Mouse (Mus musculus) bone marrow macrophage, adult 2 months (primary cell): ENCODE data around the gene Nme2. TPM values are rescaled to one million over a fixed set of nuclear protein-coding genes. Genes with fewer than 3 reads are reported as not detected.

Experiments
- H3K27ac ChIP-seq: 2 replicates; pipeline ENCODE4 v1.5.1; 2012; ENCODE audit warnings: low read depth, low read length; ENCODE audit not compliant: insufficient read depth
- H3K4me1 ChIP-seq: 2 replicates; pipeline ENCODE4 v1.6.1; 2012; ENCODE audit warnings: low read length; ENCODE audit not compliant: control insufficient read depth, insufficient read depth
- H3K4me3 ChIP-seq: 2 replicates; pipeline ENCODE4 v1.5.1; 2012; ENCODE audit warnings: mild to moderate bottlenecking, low read length, moderate library complexity; ENCODE audit not compliant: insufficient read depth
- CTCF ChIP-seq: IDR thresholded peaks from 2 replicates; pipeline ENCODE4 v1.5.1; 2012; ENCODE audit warnings: low read depth, mild to moderate bottlenecking, low read length, moderate library complexity
- POLR2A ChIP-seq: IDR thresholded peaks from 2 replicates; pipeline ENCODE4 v1.6.1; 2012; ENCODE audit warnings: mild to moderate bottlenecking, low read depth, low read length, borderline replicate concordance
- polyA plus RNA-seq: library from polyadenylated mRNA; stranded (reverse); fragments of >200 nt; gene quantifications from 2 replicates; pipeline ENCODE4 v1.2.4, GENCODE M21; 2012; ENCODE audit not compliant: missing spikeins, insufficient read depth, insufficient read length

Nme2 gene
- polyA plus RNA-seq, 1 experiment: 171 TPM

DNA sequence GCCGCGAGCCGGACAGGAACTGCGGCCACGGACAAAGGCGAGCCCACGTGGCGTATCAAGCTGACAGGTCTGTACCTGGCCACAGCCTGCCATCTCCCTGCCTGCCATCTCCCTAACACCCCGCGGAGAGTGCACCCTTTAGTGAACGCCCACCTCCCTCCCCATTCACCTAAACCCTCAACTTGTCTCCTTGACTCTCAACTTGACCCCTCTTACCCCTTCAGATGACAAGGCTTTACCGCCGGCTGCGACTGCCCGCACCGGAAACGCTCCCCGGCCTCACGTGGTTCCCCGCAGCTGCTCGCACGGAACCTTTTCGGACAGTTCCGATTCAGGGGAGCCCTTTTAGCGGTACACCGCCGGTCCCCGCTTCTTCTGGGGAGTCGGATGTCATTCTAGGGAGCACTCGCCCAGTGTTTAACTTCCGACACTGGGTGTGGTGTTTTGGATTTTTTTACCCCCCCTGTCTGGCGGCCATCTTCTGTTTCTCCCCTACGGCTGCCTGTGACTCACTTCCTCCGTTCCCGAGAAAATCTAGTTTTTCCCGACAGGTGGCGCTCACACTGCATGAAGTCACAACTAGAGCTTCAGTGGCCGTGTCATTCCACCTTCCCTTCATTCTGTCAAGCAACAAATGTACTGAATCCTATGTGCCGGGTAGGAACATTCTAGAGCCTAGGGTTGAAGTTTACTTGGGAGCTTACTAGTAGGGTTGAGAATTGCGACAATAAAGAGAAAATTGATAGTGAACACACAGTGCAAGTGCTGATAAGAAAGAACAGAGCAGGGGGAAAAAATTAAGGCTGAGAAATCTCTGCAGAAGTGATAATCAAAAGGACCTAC is 12.2 kb upstream of the Nme2 start, which contains the start of the genes Gm20390 and Nme1:
TSS of gene Gm20390 (minus strand) at position 289 of the 843 bp plus-strand sequence.
TSS of gene Nme1 (minus strand) at position 517 of the 843 bp plus-strand sequence.
- H3K27ac ChIP-seq: peak within 1 kb of the TSS; percentile 42
- peak within 1 kb of the TSS; percentile 80 for H3K4me3 ChIP-seq
- peak; percentile 48 for TF ChIP-seq CTCF
- TF ChIP-seq POLR2A: no peak
- peaks cover 24% of the 10 kb centered on the region for H3K4me1 ChIP-seq

DNA sequence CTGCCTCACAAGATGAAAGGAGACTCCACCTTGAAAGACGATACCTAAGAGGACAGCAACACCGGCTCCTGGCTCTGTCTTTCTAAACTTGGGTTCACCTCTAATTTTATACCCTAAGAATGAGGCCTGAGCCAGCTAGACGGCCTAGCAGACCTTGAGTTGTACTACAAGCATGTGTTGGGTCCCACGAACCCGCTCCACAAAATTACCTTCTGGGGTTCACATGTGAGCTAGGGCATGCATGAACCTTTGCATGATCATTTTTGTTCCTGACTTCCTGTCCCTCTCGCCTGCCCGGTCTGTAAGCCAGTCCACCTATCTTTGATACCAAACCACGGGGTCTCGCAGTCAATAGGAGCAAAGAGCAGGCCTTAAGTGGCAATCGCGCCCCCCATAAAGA is 11.3 kb upstream of the Nme2 start:
- H3K27ac ChIP-seq: peak overlapping the region; percentile 42
- TF ChIP-seq CTCF (no peak), POLR2A (no peak)
- peak overlapping the region; percentile 80 for H3K4me3 ChIP-seq
- H3K4me1 ChIP-seq: peaks cover 31% of the 10 kb centered on the region

DNA sequence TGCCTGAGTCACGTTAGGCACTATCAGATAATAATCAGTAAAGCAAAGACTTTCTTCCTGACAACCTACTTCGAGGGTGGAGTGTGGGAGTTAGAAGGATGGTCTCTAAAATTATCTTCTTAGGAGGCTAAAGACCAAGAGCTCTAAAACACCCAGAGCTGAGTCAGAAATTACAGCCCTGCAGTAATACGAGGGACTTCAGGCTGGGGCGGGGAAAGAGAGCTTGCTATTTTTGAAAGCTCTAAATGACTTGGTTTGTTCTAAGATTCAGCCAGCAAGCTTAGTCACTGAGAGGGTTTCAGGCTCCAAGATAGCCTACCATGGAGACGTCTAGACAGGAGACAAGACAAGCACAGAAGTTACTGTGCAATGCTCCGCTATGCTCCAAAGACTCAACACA is 9.3 kb upstream of the Nme2 start:
- H3K4me1 ChIP-seq: peaks cover 33% of the 10 kb centered on the region
- H3K4me3 ChIP-seq: no peak overlapping the region
- TF ChIP-seq CTCF (no peak), POLR2A (no peak)
- no peak overlapping the region for H3K27ac ChIP-seq

DNA sequence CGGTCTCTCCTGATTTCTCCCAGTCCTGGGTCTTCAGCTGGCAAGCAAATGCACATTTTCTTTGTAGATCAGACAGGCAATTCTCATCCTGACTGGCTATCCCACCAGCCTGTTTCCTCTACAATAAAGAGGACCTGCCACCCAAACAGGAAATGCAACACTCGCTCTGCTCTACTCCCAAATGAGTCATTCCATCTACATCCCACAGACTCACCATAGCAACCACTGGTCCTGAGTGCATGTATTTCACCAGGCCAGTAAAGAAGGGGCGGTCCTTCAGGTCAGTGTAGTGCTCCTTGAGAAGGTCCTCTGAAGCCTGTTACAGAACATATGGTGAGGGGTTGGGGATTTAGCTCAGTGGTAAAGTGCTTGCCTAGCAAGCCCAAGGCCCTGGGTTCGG is 7.0 kb upstream of the Nme2 start:
- 0 out of 2 replicates have a peak overlapping the region, but pooled peaks have one; percentile 19 for H3K27ac ChIP-seq
- no peak overlapping the region for H3K4me3 ChIP-seq
- peaks cover 29% of the 10 kb centered on the region for H3K4me1 ChIP-seq
- no peak for TF ChIP-seq CTCF

DNA sequence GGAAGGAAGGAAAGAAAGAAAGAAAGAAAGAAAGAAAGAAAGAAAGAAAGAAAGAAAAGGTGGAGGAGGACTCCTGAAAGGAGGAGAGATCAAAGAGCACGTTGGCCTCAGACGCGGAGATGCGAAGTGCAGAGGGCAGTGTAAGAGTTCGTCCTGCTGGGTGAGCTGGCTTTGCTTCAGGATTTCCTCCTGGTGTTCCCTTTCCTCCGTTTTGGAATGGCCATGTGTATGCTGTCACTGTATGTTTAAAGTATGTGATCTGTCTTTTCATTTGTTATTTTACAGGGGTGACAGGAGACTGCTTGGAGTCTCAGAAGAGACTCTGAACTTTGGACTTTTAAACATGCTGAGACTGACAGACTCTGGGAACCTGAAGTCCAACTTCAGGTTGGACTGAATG is 5.4 kb upstream of the Nme2 start:
- Histone ChIP-seq H3K27ac (no peak overlapping the region), H3K4me1 (peaks cover 34% of the 10 kb centered on the region), H3K4me3 (no peak overlapping the region)
- TF ChIP-seq CTCF (no peak), POLR2A (no peak)

DNA sequence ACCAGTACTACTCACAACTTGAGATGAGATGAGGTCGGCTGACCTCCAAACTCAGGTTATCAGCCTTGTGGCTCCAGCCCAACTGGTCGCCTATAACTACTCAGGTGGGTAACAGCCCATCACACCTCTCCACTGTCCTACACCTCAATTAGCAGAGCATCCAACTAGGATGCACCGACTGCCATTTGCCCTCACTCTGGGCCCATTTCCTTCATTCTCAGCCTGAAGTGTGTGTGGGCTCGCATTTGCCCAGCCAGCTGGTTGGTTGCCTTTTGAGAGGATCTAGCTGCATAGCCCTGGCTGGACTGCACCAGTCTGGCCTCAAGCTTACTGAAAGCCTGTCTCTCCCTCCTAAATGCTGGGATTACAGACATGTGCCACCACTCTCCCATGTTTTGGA is 1.7 kb upstream of the Nme2 start:
- TF ChIP-seq POLR2A: no peak
- H3K4me3 ChIP-seq: no peak overlapping the region
- H3K27ac ChIP-seq: no peak overlapping the region
- peaks cover 21% of the 10 kb centered on the region for H3K4me1 ChIP-seq

DNA sequence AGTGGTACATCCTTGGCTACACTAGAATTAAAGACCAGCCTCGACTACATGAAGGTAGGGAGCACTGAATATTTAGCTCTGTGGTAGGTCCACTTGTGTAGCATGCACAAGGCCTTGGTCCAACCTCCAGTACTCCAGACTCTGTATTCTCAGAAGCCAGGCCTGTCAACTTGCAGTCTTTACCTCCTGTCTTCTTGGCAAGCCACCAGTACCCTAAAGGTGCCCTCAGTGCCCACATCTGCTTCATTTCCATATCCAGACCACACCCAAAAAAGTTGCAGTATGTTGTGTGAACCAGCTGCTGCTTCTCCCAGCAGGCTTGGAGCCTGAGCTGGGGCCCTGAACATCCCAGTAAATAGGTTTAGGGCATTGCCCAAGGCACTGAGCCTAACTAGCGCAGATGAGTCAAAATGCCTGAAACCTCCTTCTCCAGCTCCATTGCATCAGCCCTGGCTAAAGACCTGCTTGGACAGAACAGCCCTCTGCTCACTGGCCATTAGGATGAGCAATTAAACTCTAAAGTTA is 1.0 kb upstream of the Nme2 start:
- Histone ChIP-seq H3K4me1 (peaks cover 16% of the 10 kb centered on the region), H3K27ac (no peak overlapping the region), H3K4me3 (no peak overlapping the region)
- TF ChIP-seq CTCF (no peak), POLR2A (no peak)

DNA sequence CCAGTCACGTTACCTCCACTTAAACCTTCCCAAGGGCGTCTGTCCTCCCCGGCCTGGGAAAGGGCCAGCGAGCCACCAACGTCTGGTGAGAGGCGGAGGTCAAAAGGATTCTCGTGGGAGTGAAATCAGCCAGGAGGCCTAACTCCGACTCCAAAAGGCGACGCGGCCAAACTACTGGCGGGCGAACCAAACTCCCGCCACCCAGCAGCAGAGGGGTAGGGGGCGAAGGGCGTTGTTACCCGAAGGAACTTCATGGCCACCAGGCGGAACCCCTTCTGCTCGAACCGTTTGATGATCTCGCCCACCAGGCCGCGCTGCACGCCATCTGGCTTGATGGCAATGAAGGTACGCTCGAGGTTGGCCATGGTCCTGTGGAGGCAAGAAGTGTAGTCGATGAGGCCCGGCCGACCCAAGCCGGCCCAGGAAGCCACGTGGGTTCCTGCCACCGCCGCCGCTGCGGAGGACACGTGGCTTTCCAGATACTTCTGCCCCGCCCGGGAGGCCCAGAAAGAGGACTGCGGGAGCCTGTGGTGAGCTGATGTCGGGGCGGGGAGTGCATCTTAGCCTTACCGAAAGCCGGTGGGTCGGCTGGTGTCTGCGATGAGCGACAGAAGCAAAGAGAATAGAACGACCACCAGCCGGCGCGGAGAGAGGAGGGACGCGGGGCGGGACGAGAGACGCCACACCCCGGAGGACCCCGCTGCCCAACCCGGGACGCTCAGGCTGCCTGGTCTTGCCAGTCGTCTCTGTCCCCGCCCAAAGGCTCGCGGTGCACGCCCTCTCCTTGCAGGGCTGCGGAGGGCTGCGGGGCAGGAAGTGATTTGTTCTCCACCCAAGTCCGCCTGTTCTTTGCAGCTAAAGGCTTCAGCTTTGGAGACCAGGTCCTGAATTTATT is 556 bp downstream of the Nme2 start:
- peak overlapping the region; percentile 84 for H3K27ac ChIP-seq
- TF ChIP-seq POLR2A: no peak
- TF ChIP-seq CTCF: no peak
- H3K4me3 ChIP-seq: peak overlapping the region; percentile 84
- H3K4me1 ChIP-seq: peaks cover 16% of the 10 kb centered on the region

DNA sequence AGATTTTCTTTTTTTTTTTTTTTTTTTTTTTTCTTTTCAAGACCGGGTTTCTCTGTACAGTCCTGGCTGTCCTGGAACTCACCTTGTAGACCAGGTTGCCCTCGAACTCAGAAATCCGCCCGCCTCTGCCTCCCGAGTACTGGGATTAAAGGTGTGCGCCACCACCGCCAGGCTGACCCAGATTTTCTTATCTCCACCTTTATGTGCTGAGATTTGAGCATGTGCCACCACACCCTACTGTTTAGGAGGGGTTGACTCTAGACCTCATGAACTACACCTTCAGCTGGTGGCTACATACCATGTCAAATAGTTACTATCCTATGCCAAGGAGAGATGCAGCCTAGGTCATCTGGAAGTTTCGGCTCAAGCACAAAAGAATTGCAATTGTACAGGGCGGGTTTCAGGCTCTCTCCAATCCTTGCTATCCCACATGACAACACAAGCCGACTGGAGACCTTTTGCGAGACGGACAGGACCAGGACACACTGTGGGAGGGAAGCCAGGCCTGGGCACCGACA is 1.3 kb downstream of the Nme2 start:
- H3K4me3 ChIP-seq: peak overlapping the region; percentile 84
- H3K27ac ChIP-seq: peak overlapping the region; percentile 75
- peaks cover 16% of the 10 kb centered on the region for H3K4me1 ChIP-seq
- TF ChIP-seq POLR2A (no peak), CTCF (no peak)

DNA sequence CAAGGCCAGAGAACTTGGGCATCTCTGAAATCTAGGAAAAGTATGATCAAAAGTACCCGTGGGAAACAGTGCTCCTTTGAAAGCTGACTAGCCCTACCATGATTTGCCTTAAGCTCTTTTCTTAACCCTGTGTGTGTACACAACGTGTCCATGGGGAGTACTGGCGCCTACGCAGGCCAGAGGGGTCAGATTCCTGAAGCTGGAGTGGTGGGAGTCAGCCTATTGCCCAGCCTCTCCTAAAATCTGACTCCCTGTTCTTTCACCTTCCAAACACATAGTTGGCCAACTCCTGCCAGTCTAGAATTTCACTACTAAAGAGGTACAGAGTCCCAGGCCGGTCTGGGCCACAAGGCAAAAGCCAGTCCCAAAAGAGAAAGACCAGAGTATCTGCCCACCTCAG is 3.7 kb downstream of the Nme2 start:
- no peak overlapping the region for H3K27ac ChIP-seq
- H3K4me3 ChIP-seq: no peak overlapping the region
- TF ChIP-seq POLR2A: no peak
- TF ChIP-seq CTCF: no peak

More for the DNA sequence above, 3.7 kb downstream of the Nme2 start:
- peaks cover 16% of the 10 kb centered on the region for H3K4me1 ChIP-seq
